Mouse (Mus musculus) frontal cortex, postnatal 14 days (tissue): ENCODE results near the gene Sema3e.
A peak's percentile ranks its signal among the peaks of the same experiment; 100 is the strongest.

Experiments used
- DNase-seq, 2 experiments: peaks; one replicate each; pipeline ENCODE4 v3.0.0; 2022; ENCODE audit warnings: low spot score in 2 of 2

Gene Sema3e

DNA sequence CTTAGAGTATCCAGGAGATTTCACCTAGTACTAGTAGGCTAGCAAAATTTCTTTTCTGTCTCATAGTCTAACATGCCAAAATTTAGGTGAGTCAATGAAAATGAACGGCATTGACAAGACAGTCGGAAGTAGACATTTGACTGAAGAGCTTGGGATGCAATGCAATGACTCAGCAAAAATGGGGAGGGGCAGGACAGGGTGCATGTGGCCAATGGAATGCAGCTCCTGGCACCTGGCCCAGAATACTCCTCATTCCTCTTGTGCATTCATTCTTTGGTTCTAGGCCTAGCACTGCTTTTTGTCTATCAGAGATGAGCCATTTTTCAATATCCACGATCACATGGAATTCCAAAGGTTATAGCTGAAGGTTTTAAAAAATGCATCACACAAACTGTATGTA lies 48.1 kb downstream of the Sema3e start:
- no peak for DNase-seq

DNA sequence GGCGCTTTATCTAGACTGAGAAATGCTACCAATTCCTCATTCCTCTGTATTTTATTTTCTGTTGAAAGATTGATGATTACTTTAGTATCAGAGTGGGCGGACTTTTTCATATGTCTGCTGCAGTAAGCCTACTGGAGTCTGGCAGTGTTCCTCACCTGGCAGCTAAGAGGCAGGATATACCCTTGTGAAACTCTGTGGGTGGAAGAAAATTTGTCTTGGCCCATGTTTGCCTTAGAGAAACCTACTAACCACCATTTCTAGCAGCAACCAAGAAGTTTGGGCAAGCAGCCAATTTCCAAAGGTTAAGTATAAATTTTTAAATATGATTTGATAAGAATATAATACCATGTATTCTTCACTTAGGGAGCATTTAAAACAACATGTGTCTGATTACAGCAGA lies 63.0 kb downstream of the Sema3e start:
- no peak for DNase-seq

DNA sequence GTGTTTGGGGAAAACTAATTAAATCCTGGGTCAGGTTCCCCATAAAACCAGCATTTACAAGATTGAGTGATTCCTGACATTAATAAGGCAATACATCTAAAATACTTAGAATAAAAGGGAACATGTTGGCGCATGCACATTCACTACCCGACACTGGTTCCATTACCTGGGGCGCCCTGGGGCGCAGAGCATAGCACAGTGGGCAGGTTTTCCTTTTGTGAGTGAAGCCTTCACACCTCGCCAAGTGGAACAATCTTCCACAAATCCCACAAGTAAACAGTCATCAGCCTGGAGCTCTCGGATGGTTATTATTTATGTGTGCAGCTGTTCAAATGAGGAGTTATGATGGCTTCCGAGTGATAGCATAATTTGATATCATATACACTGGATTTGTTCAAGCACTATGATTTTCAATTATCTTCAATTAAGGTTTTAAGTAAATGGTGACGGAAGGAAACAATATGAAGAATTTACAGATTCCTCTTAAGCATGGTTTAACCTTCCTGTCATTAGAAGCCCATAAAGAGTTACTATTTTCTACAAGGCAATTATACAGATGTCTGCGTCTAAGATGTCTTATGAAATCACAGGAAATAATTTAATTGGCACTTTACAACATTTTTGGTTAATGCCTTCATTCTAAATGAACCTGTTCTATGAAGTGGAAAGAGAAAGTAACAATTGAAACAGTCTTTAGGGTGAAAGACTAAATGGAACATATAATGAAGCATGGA lies 65.0 kb downstream of the Sema3e start:
- DNase-seq: no peak

DNA sequence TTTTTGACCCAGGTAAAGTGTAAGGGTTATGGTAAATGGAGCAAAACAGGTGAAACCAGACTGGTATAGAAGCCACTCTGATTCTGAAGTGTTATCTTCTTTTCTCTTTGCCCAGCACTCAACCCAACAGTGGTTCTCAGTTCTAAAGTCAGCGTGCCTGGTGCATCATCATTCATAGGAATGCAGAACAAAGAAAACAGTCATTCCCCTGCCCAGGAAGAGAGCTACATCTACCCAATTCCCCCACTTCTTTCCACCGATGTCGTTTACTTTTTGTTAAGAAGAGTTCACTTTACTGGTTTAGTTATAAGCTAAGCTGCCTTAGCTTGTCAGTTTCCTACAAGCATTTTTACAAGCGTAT lies 65.5 kb downstream of the Sema3e start:
- no peak for DNase-seq

- DNase-seq: peak in 1 of 2 experiments; percentile 6
These were observed 67.2 kb downstream of the Sema3e start for GRCm38 (mm10) chr5:14092262-14092776.

- no peak for DNase-seq
These were observed 71.1 kb downstream of the Sema3e start for GRCm38 (mm10) chr5:14096196-14096595.

- no peak for DNase-seq
These were observed 73.6 kb downstream of the Sema3e start for GRCm38 (mm10) chr5:14098677-14099076.

DNA sequence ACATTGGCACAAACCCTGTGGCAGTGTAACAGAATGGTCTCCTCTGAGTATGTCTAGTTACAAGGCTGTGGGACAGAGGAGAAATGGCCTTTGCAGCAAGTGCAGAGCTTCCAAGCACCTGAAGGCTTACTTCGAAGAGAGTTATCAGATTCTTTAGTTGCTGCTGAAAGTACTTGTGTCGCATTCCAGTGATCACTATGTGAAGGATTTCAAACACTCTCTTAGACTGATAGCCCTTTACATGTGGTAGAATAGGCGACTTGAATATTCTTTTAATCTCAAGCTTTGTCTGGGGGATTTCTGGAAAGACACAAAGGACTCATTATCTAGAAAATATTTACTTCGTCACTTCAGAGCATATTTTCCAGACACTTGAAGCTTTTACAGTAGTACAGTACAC lies 82.3 kb downstream of the Sema3e start:
- no peak for DNase-seq

DNA sequence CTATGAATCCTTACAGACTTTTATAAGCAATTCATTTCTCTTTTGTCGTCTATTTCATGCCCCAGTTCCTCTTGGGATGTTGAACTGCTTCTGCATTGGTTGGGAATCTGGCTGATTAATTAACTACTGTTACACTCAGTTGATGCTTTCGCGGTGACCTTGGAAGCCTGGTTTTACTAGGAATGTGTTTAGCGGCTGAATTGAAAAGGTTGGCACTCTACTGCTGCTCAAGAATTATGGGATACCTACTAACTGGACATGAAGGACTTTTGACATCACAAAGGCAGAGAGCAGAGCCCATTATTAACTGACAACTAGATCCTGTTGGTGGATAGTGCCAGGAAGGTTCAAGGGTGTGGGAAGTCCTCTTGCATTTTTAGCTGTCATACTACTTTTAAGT lies 83.9 kb downstream of the Sema3e start:
- DNase-seq: no peak

DNA sequence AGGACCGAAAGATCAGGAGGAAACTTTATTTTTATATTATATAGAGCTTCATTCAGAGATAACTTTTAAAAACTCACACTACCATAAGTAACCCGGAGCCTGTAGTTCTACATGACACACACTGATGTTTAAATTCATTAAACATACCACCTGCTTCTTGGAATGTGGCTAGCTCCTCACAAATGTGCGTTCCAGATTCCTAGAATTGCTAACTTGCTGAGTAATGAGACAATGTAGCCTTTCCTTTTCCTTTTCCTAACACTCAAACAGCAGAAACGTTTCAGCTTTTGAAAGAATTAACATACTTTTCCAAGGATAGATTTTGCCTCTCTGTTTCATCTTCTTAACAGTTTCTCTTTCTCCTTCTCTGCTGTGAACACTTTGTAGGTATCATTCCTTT lies 86.3 kb downstream of the Sema3e start:
- no peak for DNase-seq

GRCm38 (mm10) chr5:14121902-14122301 lies 96.8 kb downstream of the Sema3e start:
- DNase-seq: no peak

- DNase-seq: no peak
These were observed 101.5 kb downstream of the Sema3e start for GRCm38 (mm10) chr5:14126591-14126990.

GRCm38 (mm10) chr5:14135929-14136328 lies 110.9 kb downstream of the Sema3e start:
- no peak for DNase-seq

- no peak for DNase-seq
These were observed 113.6 kb downstream of the Sema3e start for GRCm38 (mm10) chr5:14138725-14139124.

- DNase-seq: no peak
These were observed 137.5 kb downstream of the Sema3e start for GRCm38 (mm10) chr5:14162579-14162978.

GRCm38 (mm10) chr5:14163280-14163679 lies 138.2 kb downstream of the Sema3e start:
- DNase-seq: no peak

DNA sequence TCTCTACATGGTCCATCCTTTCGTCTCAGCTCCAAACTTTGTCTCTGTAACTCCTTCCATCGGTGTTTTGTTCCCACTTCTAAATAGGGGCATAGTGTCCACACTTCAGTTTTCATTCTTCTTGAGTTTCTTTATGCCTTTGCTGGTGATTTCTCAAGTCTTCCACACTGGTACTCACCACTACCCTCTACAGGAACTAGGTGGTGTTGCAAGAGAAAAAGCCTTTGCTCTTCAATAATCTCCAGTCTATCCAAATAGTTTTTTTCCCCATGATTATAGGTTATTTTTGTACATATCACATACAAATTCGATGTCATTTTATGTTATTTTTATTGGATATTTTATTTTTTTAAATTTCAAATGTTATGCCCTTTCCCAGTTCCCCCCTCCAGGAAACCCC lies 142.7 kb downstream of the Sema3e start:
- DNase-seq: no peak

DNA sequence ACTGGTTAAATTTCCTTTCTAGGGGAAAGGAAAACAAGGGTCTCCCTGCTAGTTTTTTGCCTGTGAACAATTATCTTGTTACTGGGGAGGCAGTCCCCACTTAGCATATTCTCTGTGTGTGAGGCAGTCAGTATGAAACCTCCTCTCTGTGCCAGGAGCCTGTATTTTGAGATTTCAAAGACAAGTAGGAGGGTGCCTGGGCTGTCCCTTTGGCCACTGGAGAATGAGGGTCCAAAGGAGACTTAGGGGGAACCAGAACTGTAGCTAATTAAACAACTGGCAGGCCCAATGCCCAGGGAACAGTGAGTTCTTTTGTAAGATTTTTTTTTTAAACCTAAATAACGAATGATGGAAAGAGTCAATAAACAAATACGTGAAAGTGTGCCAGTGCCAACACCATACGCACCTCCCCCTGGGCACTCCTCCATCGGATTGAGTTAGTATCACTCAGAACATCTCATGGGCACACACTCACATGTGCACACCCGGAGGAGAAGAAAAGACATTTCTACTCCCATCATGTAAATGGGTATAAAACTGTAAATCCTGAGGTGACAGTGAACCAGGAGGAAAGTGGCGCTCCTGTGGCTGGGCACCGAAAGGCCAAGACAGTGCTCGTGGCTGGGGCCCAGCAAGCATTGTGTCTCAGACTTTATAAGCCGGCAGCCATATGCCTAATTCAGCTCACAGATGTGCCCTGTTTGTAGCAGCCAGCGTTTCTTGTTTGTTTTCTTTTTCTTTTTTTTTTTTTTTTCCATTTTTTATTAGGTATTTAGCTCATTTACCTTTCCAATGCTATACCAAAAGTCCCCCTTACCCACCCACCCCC lies 148.5 kb downstream of the Sema3e start:
- DNase-seq: no peak

- DNase-seq: no peak
These were observed 155.5 kb downstream of the Sema3e start for GRCm38 (mm10) chr5:14180571-14180970.

DNA sequence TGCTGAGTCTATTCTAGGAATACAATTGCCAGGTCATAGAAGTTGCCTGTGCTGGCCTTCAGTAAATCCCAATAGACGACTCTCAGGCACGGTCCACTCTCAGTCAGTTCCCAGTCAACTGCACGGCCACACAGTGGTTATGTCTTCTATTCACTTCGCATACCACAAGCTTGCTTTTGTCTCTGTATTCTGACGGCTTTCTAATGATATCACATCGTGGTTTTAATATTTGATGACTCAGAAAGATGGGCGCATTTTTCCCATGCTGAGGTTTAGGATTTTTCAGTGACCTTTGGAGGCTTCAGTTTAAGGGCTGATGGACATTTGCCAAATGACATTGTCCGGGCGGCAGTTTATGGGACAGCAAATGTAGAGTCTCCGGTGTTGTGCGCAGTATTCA lies 157.1 kb downstream of the Sema3e start:
- no peak for DNase-seq

- DNase-seq: no peak
These were observed 170.2 kb downstream of the Sema3e start for GRCm38 (mm10) chr5:14195172-14195819.

DNA sequence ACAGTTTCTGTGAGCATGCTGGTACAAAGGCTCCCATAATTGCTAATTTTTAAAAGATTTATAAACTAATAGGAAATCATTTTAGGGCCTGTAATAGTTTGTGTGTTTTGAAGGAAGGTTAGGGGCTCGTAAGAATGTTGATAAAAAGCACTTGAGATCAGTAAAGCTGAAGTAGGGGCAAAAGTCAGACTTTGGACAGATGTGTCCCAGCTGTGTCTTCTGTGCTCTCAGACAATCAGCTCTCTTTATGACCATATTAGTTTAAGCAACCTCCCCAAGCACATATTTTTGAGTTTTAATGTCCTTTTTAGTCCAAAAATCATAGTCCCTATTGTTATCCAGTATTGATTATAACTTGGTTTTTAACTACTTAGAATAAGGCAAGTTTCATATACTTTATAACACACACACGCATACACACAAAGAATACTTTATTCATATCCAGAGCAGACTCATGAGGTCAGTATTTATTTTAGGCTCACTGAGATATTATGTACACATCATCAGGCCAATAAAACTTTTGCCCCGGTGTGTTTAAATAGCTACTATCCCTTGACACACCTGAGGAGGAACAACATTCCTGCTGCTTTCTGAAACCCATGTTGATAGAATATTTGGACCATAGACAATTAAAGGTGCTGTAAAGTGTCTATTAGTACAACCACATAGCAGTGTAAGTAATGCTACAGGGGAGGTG lies 173.4 kb downstream of the Sema3e start:
- no peak for DNase-seq
